Mouse (Mus musculus) layer of hippocampus, adult 18-20 months (tissue): ENCODE results near the gene Map4k4. TPM values are rescaled to one million over a fixed set of nuclear protein-coding genes. Genes with fewer than 3 reads are reported as not detected.

Experiments used
- total RNA-seq, 2 experiments: library from RNA; stranded (reverse); gene quantifications; 2 replicates each; pipeline ENCODE4 v1.2.3; 2021

Gene Map4k4
- total RNA-seq, 2 experiments from 2014 or later: 112 to 117 TPM

Other genes with a start within 250 kb of the Map4k4 start
- gene Creg2, start 249.4 kb upstream of the Map4k4 start, total RNA-seq: 100 to 1,000 TPM; 104 to 105 TPM
- gene Rfx8, start 179.9 kb upstream of the Map4k4 start, total RNA-seq: under 1 TPM; 0.15 to 0.20 TPM
- not detected for gene Gm3646, start 95.6 kb upstream of the Map4k4 start, total RNA-seq
- gene Il1r2, start 173.2 kb downstream of the Map4k4 start, total RNA-seq: not detected